Comparison of ENCODE assay signal across 8 mouse cellular contexts in genomic region chr17:8505669-8506426, GRCm38 (mm10). TPM values are rescaled to one million over a fixed set of nuclear protein-coding genes. Genes with fewer than 3 reads are reported as not detected.
DNase-seq lines count a peak whose midpoint lies in the region; ATAC-seq lines count a peak whose summit lies in the region.

No protein-coding gene starts in this region.

- H3K27me3 ChIP-seq in hindbrain, embryonic 13.5 days, result peaks cover 49% of the 10 kb centered on the region

- H3K4me3 ChIP-seq in hindbrain, embryonic 13.5 days, result peak overlapping the region; percentile 39

- peak overlapping the region; percentile 61 for H3K4me2 ChIP-seq in hindbrain, embryonic 13.5 days

- under 1% methylated on average over 20 of the region's 20 CpGs for WGBS in hindbrain, embryonic 13.5 days

- peak overlapping the region; percentile 72 for H3K9ac ChIP-seq in hindbrain, embryonic 13.5 days

- peak; percentile 71 for DNase-seq in R1 (ENCODE audit: low read depth, low spot score)
- peak; percentile 95 for DNase-seq in cerebellum, adult 9-11 months
- peak; percentile 65 to 83 for DNase-seq in frontal cortex, postnatal 25 days (ENCODE audit: low spot score in 2 of 2)
- DNase-seq in left cerebral cortex, adult 11 months (ENCODE audit: low spot score), result peak; percentile 84
- DNase-seq in lung, postnatal 36 days, result peak; percentile 77
- DNase-seq in retina, embryonic 14.5 days (ENCODE audit: low spot score), result peak; percentile 86
- peak; percentile 68 for DNase-seq in urinary bladder, postnatal 25 days (ENCODE audit: low spot score)

- H3K9me3 ChIP-seq in hindbrain, embryonic 13.5 days, result no peaks in the 10 kb centered on the region

- peak; percentile 78 for ATAC-seq in hindbrain, embryonic 13.5 days (ENCODE audit: low FRiP score)

- H3K4me1 ChIP-seq in hindbrain, embryonic 13.5 days (replicated peaks), result peaks cover 37% of the 10 kb centered on the region

- H3K36me3 ChIP-seq in hindbrain, embryonic 13.5 days, result no peaks in the 10 kb centered on the region

- peak overlapping the region; percentile 90 for H3K27ac ChIP-seq in hindbrain, embryonic 13.5 days

RNA-seq across cellular contexts. Expression of gene Pde10a, which starts 19.3 kb away (rescaled TPM):
- 12.5 and 14.5 TPM in 2 replicates for polyA plus RNA-seq in hindbrain, embryonic 13.5 days (2015; fragmentation: Nextera tagmentation; extraction: Ambion mirVana)

Comparison
In these comparisons a context has a peak if more than half of its experiments do, and no peak if none do; other contexts are left out.
1. Peak in every context shown above with its lines: DNase-seq, ATAC-seq, H3K4me3 ChIP-seq and H3K27ac ChIP-seq.